Mouse (Mus musculus) kidney, adult 9 months (tissue): ENCODE data around the gene Fem1a.

Source experiments
- DNase-seq: peaks from one replicate; pipeline ENCODE4 v3.0.0; 2022

Gene Fem1a

GRCm38 (mm10) chr17:56308088-56308487, 51.5 kb downstream of the Fem1a start:
- peak; percentile 75 for DNase-seq

- no peak for DNase-seq
Observed at GRCm38 (mm10) chr17:56309191-56309945, 52.8 kb downstream of the Fem1a start.
